Mouse (Mus musculus) CD4-positive naive resting alpha-beta T cell, adult 57 days (primary cell): Measurements from ENCODE around the gene Vma21. TPM values are rescaled to one million over a fixed set of nuclear protein-coding genes. Genes with fewer than 3 reads are reported as not detected.

Experiments used
- total RNA-seq: library from RNA; stranded (reverse); gene quantifications from one replicate; pipeline ENCODE4 v1.2.4, GENCODE M21; 2023

Vma21 gene
- 19.4 TPM for total RNA-seq

GRCm38 (mm10) chrX:71815631-71816345 lies at the start of gene Vma21:
Vma21 (plus strand) TSS chrX:71815924.

Other genes starting within 250 kb of the Vma21 start
- gene Gpr50, start 152.3 kb upstream of the Vma21 start, total RNA-seq = not detected
- gene Gm1141, start 105.1 kb downstream of the Vma21 start, total RNA-seq = 0.77 TPM
- 0.21 TPM for gene Prrg3, start 146.7 kb downstream of the Vma21 start, total RNA-seq
- not detected for gene Fate1, start 157.1 kb downstream of the Vma21 start, total RNA-seq
- gene Cnga2, start 175.9 kb downstream of the Vma21 start, total RNA-seq = not detected